Comparison of ENCODE assay signal across 24 mouse cellular contexts in the genomic region with DNA sequence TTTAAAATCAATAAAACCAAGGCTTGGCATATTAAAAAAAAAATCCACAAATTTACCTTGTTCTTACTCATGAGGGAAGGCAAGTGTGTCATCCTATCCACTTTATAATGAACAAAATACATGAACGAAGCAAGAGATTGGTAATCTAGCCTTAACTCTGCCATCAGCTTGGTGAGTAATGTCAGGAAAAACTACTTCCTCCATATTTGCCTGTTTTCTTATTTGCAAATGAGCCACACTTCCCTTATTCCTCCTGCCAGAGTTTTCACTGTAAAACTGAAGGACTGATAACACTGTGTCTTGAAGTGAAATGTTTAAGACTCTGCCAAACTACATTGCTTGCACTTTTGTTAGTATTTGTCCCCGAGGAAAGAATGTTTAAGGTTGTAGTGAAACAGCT.
"Had no signal": no experiment of that assay in that cellular context is flagged by ENCODE, and none has a peak within 500 bp of the region (broad histone marks: within the 10 kb centered on the region; RNA-seq: fewer than 3 reads in every experiment).

No protein-coding gene starts in this region.

- DNase-seq: cerebellum, adult 9-11 months; cerebellum, postnatal 10 days; cerebellum, postnatal 14 days; cerebellum, postnatal 25 days; cerebellum, postnatal 36 days; embryo, embryonic 11 days; forebrain, postnatal 0 days; gastrocnemius, adult 2 months; gastrocnemius, postnatal 10 days; gastrocnemius, postnatal 14 days; gastrocnemius, postnatal 25 days; gastrocnemius, postnatal 36 days; heart, adult 18-20 months had no signal

- H3K36me3 ChIP-seq: embryonic facial prominence, embryonic 10.5 days; embryonic facial prominence, embryonic 12.5 days; embryonic facial prominence, embryonic 13.5 days; embryonic facial prominence, embryonic 15.5 days; forebrain, embryonic 10.5 days; forebrain, embryonic 12.5 days; forebrain, embryonic 15.5 days; heart, embryonic 10.5 days had no signal

- H3K27me3 ChIP-seq: embryonic facial prominence, embryonic 12.5 days; embryonic facial prominence, embryonic 13.5 days; embryonic facial prominence, embryonic 15.5 days; forebrain, embryonic 12.5 days; forebrain, embryonic 13.5 days; forebrain, embryonic 15.5 days had no signal

- H3K4me2 ChIP-seq: embryonic facial prominence, embryonic 12.5 days; embryonic facial prominence, embryonic 13.5 days; embryonic facial prominence, embryonic 15.5 days; forebrain, embryonic 12.5 days; forebrain, embryonic 13.5 days; forebrain, embryonic 15.5 days; heart, embryonic 11.5 days had no signal

- H3K27ac ChIP-seq: embryonic facial prominence, embryonic 10.5 days; embryonic facial prominence, embryonic 12.5 days; embryonic facial prominence, embryonic 13.5 days; embryonic facial prominence, embryonic 15.5 days; forebrain, embryonic 10.5 days; forebrain, embryonic 12.5 days; forebrain, embryonic 13.5 days; gastrocnemius, adult 2 months; heart, embryonic 10.5 days had no signal

- H3K9me3 ChIP-seq: embryonic facial prominence, embryonic 10.5 days; embryonic facial prominence, embryonic 12.5 days; embryonic facial prominence, embryonic 13.5 days; embryonic facial prominence, embryonic 15.5 days; forebrain, embryonic 10.5 days; forebrain, embryonic 12.5 days; forebrain, embryonic 13.5 days; forebrain, embryonic 15.5 days; heart, embryonic 10.5 days had no signal

- H3K9ac ChIP-seq: embryonic facial prominence, embryonic 12.5 days; embryonic facial prominence, embryonic 13.5 days; embryonic facial prominence, embryonic 15.5 days; forebrain, embryonic 12.5 days; forebrain, embryonic 13.5 days; forebrain, embryonic 15.5 days; forebrain, postnatal 0 days had no signal

- H3K4me1 ChIP-seq: embryonic facial prominence, embryonic 10.5 days; embryonic facial prominence, embryonic 12.5 days; embryonic facial prominence, embryonic 13.5 days; embryonic facial prominence, embryonic 15.5 days; forebrain, embryonic 10.5 days; forebrain, embryonic 13.5 days; heart, embryonic 10.5 days had no signal

- H3K4me3 ChIP-seq: embryonic facial prominence, embryonic 10.5 days; embryonic facial prominence, embryonic 12.5 days; embryonic facial prominence, embryonic 13.5 days; embryonic facial prominence, embryonic 15.5 days; erythroblast, embryonic 14.5 days; forebrain, embryonic 10.5 days; forebrain, embryonic 12.5 days; forebrain, embryonic 13.5 days; forebrain, embryonic 15.5 days; gastrocnemius, adult 2 months; heart, embryonic 10.5 days had no signal
